Mouse (Mus musculus): ENCODE data around the gene Pten. TPM values are rescaled to one million over a fixed set of nuclear protein-coding genes. Genes with fewer than 3 reads are reported as not detected.

Gene Pten
- 100 to 1,000 TPM; 208 to 236 TPM for total RNA-seq (2023)

GRCm38 (mm10) chr19:32756900-32757725, at the start of gene Pten:
Gene Pten (plus strand): TSS chr19:32757497.

GRCm38 (mm10) chr19:32739686-32740085, 17.6 kb upstream of the Pten start, which contains the start of gene Atad1:
Gene Atad1 (minus strand): TSS chr19:32739786.

Other genes starting within 250 kb of the Pten start
- gene Papss2, start 161.7 kb upstream of the Pten start, total RNA-seq (2023), result under 1 TPM in 1 of 2 experiments, not detected in 1; 0.15 TPM
- 10 to 100 TPM; 50.8 to 52.8 TPM for gene Atad1, start 17.7 kb upstream of the Pten start, total RNA-seq (2023)